Mouse (Mus musculus) layer of hippocampus, adult 18-20 months (tissue): ENCODE results near the gene Phf21a. TPM values are rescaled to one million over a fixed set of nuclear protein-coding genes. Genes with fewer than 3 reads are reported as not detected.

Experiments
- DNase-seq, 2 experiments: peaks; one replicate each; pipeline ENCODE4 v3.0.0; 2022; ENCODE audit warnings: low spot score in 2 of 2
- long read RNA-seq: library from polyadenylated mRNA; stranded (forward); transcript quantifications from one replicate; pipeline ENCODE4 v2.0.0, GENCODE M21; 2021
- total RNA-seq, 2 experiments: library from RNA; stranded (reverse); gene quantifications; 2 replicates each; pipeline ENCODE4 v1.2.3; 2021

Gene Phf21a
- total RNA-seq = 100 to 1,000 TPM; 145 to 150 TPM
- long read RNA-seq, partial matches to known transcripts = 1 of 25 reads
- long read RNA-seq, other reads (novel, unspliced or antisense) = 23 of 25 reads

GRCm38 (mm10) chr2:92092817-92093216 lies at the start of gene Phf21a:
Phf21a (plus strand) TSS chr2:92093117.
- no peak for DNase-seq

GRCm38 (mm10) chr2:92043285-92043684 lies 49.6 kb upstream of the Phf21a start:
- DNase-seq = no peak

DNA sequence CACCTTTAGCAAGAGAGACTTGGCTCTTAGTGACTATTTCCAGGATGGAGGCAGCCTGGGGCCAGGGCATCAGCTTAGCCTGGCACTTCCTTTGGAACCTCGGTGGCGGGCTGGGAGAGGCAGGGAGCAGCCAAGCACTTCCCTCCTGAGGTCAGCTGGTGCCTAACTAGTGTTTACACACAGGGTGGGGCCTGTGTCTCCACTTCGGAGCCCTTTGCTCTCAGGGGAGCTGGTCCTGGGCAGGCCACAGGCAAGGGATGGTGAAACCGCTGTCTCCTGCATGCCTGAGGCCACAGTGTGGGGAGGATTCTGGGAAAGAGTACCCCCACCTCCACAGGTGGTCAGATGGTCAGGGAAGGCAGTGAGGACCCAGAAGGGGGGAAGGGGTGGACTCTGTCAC lies 45.3 kb upstream of the Phf21a start:
- no peak for DNase-seq

- no peak for DNase-seq
Measured at GRCm38 (mm10) chr2:92048034-92048690, 44.8 kb upstream of the Phf21a start.

DNA sequence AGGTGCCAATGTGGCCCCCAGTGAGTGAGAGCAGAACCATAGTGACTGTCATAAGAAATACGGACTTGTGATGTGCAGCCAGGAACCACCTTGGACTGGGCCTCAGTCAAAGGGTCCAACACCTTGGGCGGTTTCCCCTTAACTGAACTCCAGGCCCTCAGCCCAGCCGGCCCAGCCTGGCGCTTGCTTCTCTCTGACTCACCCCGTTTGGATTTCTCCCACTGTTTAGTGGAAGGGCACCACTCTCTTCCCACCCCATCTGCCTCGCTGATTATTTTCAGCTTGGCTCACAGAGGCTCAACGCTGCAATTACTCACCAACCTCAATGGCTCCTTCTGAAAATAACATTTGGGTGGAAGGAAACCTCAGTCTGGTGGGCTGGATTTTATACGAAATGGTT lies 40.7 kb upstream of the Phf21a start:
- peak; percentile 63 to 72 for DNase-seq

- peak in 1 of 2 experiments; percentile 32 for DNase-seq
Measured at GRCm38 (mm10) chr2:92052754-92053153, 40.2 kb upstream of the Phf21a start.

DNA sequence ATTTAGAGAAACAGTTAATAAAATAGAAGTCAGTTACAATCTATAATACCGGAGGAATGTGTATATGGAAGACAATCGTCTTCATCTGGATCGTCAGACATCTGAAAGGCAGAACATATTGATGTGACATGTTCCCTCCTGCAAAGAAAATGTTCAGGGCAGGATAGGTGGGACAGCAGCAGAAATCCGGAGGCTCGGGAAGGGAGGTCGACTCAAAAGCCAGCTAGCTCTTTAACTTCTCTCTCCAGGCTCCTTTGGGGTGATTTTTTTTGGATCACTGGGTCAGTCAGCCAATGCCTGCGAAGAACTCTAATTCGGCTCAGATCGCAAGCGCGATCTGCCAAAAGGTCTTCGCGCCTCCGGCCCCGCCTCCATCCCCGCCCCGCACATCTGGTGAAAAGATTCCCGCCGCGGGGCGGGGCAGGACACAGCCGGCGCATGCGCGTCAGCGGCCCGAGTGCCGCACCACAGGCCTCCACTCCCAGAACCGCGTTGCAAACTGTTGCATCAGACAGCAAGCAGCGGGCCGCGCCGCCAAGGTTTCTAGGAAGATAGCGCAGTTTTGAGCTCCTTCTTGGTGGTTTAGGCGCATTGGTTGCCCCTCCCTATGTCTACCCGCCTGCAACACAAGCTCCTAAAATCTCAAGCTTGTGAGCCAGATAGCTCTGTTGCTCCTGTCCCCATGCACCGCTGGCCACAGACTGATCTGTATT lies 37.7 kb upstream of the Phf21a start:
- DNase-seq = peak; percentile 76 to 85

- DNase-seq = peak in 1 of 2 experiments; percentile 68
Measured at GRCm38 (mm10) chr2:92055831-92056236, 37.1 kb upstream of the Phf21a start.

- DNase-seq = no peak
Measured at GRCm38 (mm10) chr2:92056760-92057159, 36.2 kb upstream of the Phf21a start.

DNA sequence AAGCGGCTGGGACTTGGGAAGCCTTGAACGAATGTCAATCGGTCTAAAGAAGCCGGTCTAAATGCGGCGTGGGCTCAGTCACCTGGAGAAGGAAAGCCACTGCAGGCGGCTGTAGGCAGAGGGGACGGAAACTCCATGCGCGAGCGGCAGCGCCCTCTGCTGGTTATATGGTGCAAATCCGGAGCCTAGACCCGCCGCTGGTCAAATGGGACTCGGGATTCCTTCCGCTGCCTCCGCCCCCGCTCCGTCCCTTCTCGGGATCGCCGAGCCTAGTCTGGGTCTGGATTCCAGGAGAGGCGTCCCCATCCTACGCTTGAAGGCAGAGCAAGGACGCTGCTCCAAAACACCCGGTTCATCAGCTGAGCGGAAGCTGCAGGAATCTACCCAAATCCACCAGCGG lies 34.4 kb upstream of the Phf21a start:
- DNase-seq = peak; percentile 89 to 95

DNA sequence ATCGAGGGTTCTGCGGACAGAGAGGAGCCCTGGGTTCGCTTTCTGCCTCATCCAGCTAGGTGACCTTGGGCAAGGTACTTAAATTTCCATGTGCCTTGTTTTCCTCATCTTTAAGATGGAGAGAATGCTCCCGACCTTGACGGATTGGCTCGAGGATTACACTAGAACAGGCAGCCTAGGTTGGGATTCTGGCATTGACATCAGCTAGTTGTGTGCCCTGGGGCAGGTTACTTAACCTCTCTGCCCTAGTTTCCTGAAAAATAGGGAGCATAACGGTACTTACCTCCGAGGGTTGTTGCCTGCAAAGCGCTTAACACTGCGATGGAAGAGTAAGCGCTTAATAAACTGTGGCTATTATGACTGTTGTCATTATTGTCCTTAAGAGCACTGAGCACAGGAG lies 34.0 kb upstream of the Phf21a start:
- DNase-seq = peak in 1 of 2 experiments; percentile 20

- DNase-seq = peak; percentile 70 to 80
Measured at GRCm38 (mm10) chr2:92059481-92060220, 33.3 kb upstream of the Phf21a start.

DNA sequence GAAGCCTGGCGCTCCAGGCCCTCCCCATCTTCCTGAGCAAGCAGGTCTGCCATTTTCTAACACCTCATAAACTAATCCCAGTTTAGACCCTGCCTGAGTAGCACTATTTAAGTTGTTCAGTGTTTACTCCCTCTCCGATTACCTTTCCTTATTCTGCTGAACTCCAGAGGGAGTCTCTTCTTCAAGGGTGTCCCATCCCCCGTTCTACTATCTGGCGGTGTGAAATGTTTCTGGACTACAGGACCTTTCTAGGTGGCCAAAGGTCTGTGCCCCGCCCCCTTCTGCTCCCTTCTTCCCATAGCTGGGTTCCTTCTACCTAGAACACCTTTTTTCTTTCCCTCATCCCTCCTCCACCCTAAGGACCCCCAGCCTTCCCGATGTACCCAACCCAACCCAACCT lies 32.6 kb upstream of the Phf21a start:
- no peak for DNase-seq

DNA sequence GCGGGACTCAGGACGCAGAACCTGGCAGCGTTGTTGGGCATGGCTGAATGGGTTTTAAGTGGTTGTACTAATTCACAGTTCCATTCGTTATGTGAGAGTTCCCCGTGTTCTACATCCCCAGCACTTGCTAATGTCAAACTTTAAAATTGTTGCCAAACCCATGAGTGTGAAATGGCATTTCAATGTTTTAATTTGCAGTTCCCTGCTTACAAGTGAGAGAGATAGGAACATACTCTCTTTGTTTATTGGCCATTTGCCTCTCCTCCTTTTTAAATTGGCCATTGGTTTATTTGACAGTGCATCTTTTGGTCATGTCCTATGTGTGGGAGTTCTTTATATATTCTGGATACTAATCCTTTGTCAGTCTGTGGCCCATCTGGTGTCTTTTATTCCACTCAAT lies 31.6 kb upstream of the Phf21a start:
- peak; percentile 18 to 67 for DNase-seq

DNA sequence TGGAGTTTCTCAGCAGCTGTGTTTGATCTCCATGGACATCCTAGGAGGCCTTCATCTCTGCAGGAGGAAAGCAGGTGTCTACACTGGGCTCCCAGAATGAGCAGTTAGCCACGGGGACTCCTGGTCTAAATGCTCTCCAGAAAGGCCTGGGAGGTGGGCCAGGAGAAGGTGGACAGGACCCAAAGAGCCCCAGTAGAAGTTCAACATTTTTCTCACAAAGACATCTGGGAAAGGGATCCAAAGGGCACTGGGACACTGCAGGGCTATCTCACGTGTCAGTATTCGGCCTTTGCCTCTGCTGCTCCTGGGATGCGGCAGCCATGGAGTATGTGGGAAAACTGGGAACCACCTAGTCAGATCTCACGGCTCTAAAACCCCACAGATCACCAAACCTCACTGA lies 29.8 kb upstream of the Phf21a start:
- DNase-seq = no peak

DNA sequence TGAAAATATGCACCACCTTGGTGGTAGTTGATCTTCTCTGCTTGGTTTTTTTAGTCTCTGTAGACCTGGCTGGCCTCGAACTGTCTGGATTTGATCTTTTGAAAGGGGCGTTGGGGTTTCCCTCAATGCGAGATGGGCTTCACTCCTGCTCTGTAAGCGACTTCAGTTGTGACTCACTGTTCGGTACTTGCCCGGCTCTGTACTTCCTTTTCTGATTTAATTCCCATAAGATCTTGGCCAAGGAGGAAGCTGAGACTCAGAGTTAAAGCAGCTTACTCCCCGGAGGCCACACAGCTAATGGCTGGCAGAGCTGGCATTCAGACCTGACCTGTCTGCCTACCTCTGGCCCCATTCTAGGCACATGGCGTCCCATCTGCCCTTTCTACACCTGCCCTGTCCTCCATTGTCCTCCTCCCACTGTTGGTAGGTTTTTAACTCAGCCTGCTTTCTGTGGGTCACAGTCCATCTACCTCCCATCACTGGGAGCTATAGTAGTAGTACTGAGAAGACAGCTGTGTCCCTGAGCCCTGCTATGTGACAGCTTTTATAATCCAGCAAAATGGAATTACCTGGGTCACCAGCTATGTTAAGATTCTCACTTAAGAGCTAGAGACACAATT lies 27.5 kb upstream of the Phf21a start:
- DNase-seq = no peak

DNA sequence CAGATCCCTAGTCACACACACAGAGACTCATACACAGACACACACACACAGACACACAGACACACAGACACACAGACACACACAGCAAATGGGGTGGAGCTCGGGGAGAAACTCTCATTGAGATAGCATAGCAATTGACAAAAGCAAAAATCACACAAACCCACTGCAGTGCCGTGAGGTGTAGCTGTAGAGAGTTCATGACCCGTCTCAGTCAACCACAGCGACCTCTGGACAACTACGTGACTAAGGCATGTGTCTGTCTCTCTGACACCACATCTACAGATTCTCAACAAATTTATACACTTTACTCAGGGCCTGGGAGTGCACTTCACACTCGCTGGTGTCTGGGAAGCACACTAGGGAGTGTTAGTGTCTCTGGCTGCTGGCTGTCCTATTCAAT lies 27.0 kb upstream of the Phf21a start:
- DNase-seq = no peak

DNA sequence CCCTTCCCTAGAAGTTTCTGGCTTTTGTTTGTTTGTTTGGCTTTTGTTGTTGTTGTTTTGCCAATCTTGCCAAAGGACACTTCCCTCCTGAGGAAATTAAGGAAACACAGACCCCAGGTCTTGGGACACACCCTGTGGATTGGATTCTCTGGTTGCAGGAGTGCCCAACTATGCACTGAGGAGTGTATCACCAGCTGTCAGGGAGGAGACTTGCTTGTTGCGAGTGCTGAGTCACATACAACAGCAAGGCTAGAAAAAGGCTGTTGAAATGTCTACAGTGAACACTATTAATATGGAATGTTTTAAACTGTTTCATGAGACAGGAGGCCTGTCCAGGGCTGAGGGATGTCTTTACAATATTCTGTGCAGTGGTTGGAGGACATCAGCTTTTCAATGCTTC lies 26.0 kb upstream of the Phf21a start:
- no peak for DNase-seq

- no peak for DNase-seq
Measured at GRCm38 (mm10) chr2:92067600-92067999, 25.3 kb upstream of the Phf21a start.

- no peak for DNase-seq
Measured at GRCm38 (mm10) chr2:92069630-92070029, 23.3 kb upstream of the Phf21a start.

DNA sequence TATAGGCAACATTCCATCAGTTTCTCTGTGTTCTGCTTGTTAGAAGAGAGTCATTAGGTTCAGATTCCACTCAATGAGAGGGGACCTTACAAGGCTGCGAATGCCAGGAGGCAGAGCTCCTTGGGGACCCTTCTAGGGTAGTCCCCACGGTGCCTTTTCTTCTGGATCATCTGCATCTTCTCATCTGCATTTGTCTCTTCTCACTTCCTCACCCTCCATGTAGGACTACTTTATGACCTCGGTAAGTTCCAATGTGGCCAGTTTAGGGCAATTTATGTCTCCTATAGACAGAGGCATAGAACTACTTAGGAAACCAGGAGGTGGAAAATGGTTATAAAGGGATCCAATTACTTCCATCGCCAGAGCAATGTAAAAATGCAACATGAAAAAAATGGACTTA lies 21.8 kb upstream of the Phf21a start:
- no peak for DNase-seq
